Mouse (Mus musculus): Measurements from ENCODE around the gene Nsl1. TPM values are rescaled to one million over a fixed set of nuclear protein-coding genes. Genes with fewer than 3 reads are reported as not detected.
"Not testable (repeated sequence)": the region's sequence is repeated elsewhere in the genome, so short reads cannot be mapped to it uniquely, and the experiment has no call there.

The Nsl1 gene
- polyA plus RNA-seq (2015; fragmentation: Nextera tagmentation; extraction: Ambion mirVana) = 3.6 and 3.9 TPM in 2 replicates

DNA sequence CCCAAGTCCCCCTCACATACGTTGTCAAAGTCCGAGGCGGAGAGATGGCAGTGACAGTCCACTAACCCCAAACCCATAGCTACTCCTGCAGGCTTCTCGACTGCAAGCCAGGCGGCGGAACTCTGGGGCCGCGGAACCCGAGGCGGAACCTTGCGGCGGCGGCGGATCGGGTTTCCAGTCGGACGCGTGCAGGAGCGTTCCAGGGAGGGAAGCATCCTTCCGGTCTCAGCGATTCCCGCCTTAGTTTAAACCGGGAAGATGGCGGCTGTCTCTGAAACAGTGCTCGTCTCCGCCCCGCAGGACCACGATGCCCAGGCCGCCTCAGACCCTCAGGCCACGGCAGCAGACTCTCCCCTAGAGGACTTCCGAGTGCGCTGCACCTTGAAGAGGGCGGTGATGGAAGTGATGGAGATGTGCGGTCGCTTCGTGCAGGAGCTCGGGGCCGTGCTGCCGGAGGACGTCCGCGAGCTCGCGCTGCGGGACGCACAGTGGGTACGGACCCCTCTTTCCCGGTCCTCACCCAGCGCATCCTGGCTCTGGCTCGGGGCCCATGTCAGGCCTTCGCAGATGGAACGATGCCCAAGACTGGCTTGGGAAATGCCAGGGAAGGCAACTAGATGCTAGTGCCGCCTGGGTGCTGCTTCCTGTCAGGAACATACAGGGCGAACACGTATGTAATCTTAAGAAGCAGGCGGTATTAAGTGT lies at the start of gene Nsl1, which contains the start of gene Tatdn3:
TSS of gene Nsl1 (plus strand) at position 232 of the 705 bp plus-strand sequence.
TSS of gene Tatdn3 (minus strand) at position 152 of the 705 bp plus-strand sequence.
- H3K9me3 ChIP-seq (ENCODE audit: control insufficient read depth, low read length) = no peaks in the 10 kb centered on the region
- H3K27ac ChIP-seq (ENCODE audit: low read depth, low read length) = peak within 1 kb of the TSS; percentile 57
- peaks cover 11% of the 10 kb centered on the region for H3K4me1 ChIP-seq (ENCODE audit: control insufficient read depth, insufficient read depth, low read depth, low read length)
- ATAC-seq = peak; percentile 93
- no peaks in the 10 kb centered on the region for H3K27me3 ChIP-seq (replicated peaks; ENCODE audit: control insufficient read depth, insufficient read depth, low read length)
- WGBS = under 1% methylated on average over 56 of the region's 56 CpGs
- H3K4me3 ChIP-seq (ENCODE audit: low read length) = peak within 1 kb of the TSS; percentile 65
- peak within 1 kb of the TSS; percentile 74 for H3K9ac ChIP-seq (ENCODE audit: low read depth, low read length)
- H3K36me3 ChIP-seq (ENCODE audit: control insufficient read depth, insufficient read depth, low read length) = no peaks in the 10 kb centered on the region
- peak within 1 kb of the TSS; percentile 97 for H3K4me2 ChIP-seq (ENCODE audit: low read length)

DNA sequence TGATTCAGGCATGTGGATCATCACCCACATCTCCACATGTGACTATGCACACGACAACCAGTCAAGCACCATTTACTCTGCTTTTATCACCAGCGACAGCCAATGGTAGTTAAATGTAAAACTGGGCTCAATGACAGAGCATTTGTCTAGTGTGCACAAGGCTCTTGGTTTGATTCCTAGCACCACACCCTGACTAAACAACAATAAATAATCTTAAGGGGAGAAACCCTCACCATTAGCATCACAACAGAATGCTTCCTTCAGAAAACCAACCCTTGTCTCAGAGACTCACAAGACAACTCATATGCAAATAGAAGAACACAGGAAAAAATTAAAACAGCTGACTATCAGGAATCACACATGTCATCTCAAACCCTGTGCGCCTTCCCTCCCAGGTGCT lies 48.5 kb upstream of the Nsl1 start:
- Histone ChIP-seq H3K27me3 (replicated peaks; ENCODE audit: control insufficient read depth, insufficient read depth, low read length) (no peaks in the 10 kb centered on the region), H3K27ac (ENCODE audit: low read depth, low read length) (no peak overlapping the region), H3K4me2 (ENCODE audit: low read length) (no peak overlapping the region), H3K36me3 (ENCODE audit: control insufficient read depth, insufficient read depth, low read length) (peaks cover 30% of the 10 kb centered on the region), H3K4me3 (ENCODE audit: low read length) (no peak overlapping the region), H3K9me3 (ENCODE audit: control insufficient read depth, low read length) (no peaks in the 10 kb centered on the region), H3K4me1 (ENCODE audit: control insufficient read depth, insufficient read depth, low read depth, low read length) (no peaks in the 10 kb centered on the region), H3K9ac (ENCODE audit: low read depth, low read length) (no peak overlapping the region)
- no peak for ATAC-seq
- WGBS = 93% methylated on average over 3 of the region's 3 CpGs

DNA sequence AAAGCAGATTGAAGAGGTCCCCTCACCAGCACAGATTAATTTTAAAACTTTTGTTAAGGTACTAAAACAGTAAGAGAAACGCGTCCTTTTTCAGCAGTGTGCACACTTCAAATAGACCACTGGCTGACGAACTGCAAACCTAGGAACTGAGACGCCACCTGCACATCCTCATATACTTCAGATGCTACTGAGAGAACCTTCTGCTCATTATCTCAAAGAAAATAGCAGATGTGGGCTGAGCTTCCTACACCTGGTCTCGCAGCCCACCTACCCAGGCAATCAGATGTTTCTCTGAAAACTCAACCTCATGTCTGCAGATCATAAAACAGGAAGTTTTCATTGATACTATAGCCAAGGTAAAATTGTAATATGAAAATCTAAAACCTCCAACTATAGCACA lies 43.0 kb upstream of the Nsl1 start:
- no peak for ATAC-seq
- no peak overlapping the region for H3K4me2 ChIP-seq (ENCODE audit: low read length)
- H3K27me3 ChIP-seq (replicated peaks; ENCODE audit: control insufficient read depth, insufficient read depth, low read length) = no peaks in the 10 kb centered on the region
- no peak overlapping the region for H3K4me3 ChIP-seq (ENCODE audit: low read length)
- no peaks in the 10 kb centered on the region; the same call in 1 of the 2 replicates for H3K4me1 ChIP-seq (ENCODE audit: control insufficient read depth, insufficient read depth, low read depth, low read length)
- no peak overlapping the region for H3K27ac ChIP-seq (ENCODE audit: low read depth, low read length)
- no peaks in the 10 kb centered on the region for H3K9me3 ChIP-seq (ENCODE audit: control insufficient read depth, low read length)
- H3K36me3 ChIP-seq (ENCODE audit: control insufficient read depth, insufficient read depth, low read length) = 0 out of 2 replicates have a peak, but pooled peaks cover under 1% of the 10 kb centered on the region
- WGBS = 95% methylated on average over 5 of the region's 5 CpGs
- no peak overlapping the region for H3K9ac ChIP-seq (ENCODE audit: low read depth, low read length)

DNA sequence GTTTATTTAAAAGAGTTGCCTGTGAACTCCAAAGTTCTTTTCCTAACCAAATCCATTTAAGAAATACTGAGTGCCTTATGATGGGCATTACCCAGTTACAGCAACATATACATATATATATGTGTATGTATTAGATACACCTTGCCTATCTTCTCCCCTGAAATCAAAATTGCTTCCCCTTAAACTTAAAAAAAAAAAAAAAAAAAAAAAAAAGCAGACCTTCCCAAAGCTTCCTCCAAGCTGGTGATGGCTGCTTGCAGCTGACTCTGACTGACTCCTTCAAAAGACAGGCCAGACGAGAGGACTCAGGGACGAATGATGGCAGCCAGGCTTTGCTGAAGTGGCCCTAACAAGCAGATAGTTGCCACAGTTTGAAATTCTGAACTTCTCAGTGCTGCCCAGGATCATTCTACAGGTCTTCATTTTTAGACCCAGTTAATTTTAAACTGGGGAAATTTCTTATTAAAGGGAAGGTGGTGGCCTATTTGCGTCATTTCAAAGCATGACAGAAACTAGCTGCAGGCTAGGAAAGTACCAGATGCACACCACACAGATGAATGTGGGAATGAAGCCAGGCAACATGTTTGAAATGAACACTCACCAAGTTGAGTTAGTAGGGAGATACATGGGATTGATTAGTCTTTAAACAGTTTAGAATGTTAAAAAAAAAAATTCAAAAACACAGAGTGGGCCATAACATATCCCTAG lies 42.4 kb upstream of the Nsl1 start:
- Histone ChIP-seq H3K4me2 (ENCODE audit: low read length) (no peak overlapping the region), H3K9ac (ENCODE audit: low read depth, low read length) (no peak overlapping the region), H3K36me3 (ENCODE audit: control insufficient read depth, insufficient read depth, low read length) (no peaks in the 10 kb centered on the region), H3K4me1 (ENCODE audit: control insufficient read depth, insufficient read depth, low read depth, low read length) (no peaks in the 10 kb centered on the region; the same call in 1 of the 2 replicates), H3K27me3 (replicated peaks; ENCODE audit: control insufficient read depth, insufficient read depth, low read length) (no peaks in the 10 kb centered on the region), H3K27ac (ENCODE audit: low read depth, low read length) (no peak overlapping the region), H3K4me3 (ENCODE audit: low read length) (no peak overlapping the region), H3K9me3 (ENCODE audit: control insufficient read depth, low read length) (no peaks in the 10 kb centered on the region)
- WGBS = 77% methylated on average over 3 of the region's 3 CpGs
- ATAC-seq = no peak

GRCm38 (mm10) chr1:191021016-191021415 lies 41.8 kb upstream of the Nsl1 start:
- H3K9me3 ChIP-seq (ENCODE audit: control insufficient read depth, low read length) = no peaks in the 10 kb centered on the region
- H3K4me3 ChIP-seq (ENCODE audit: low read length) = no peak overlapping the region
- no peak for ATAC-seq
- 86% methylated on average over 7 of the region's 7 CpGs for WGBS
- no peak overlapping the region for H3K9ac ChIP-seq (ENCODE audit: low read depth, low read length)
- no peak overlapping the region for H3K4me2 ChIP-seq (ENCODE audit: low read length)
- H3K27ac ChIP-seq (ENCODE audit: low read depth, low read length) = no peak overlapping the region
- H3K4me1 ChIP-seq (ENCODE audit: control insufficient read depth, insufficient read depth, low read depth, low read length) = no peaks in the 10 kb centered on the region; the same call in 1 of the 2 replicates
- H3K27me3 ChIP-seq (replicated peaks; ENCODE audit: control insufficient read depth, insufficient read depth, low read length) = no peaks in the 10 kb centered on the region
- H3K36me3 ChIP-seq (ENCODE audit: control insufficient read depth, insufficient read depth, low read length) = no peaks in the 10 kb centered on the region

GRCm38 (mm10) chr1:191023140-191023539 lies 39.7 kb upstream of the Nsl1 start:
- Histone ChIP-seq H3K4me2 (ENCODE audit: low read length) (no peak overlapping the region), H3K4me3 (ENCODE audit: low read length) (no peak overlapping the region), H3K27me3 (replicated peaks; ENCODE audit: control insufficient read depth, insufficient read depth, low read length) (no peaks in the 10 kb centered on the region), H3K36me3 (ENCODE audit: control insufficient read depth, insufficient read depth, low read length) (no peaks in the 10 kb centered on the region), H3K9ac (ENCODE audit: low read depth, low read length) (no peak overlapping the region), H3K27ac (ENCODE audit: low read depth, low read length) (no peak overlapping the region), H3K4me1 (ENCODE audit: control insufficient read depth, insufficient read depth, low read depth, low read length) (peaks cover 3% of the 10 kb centered on the region; the same call in 1 of the 2 replicates), H3K9me3 (ENCODE audit: control insufficient read depth, low read length) (no peaks in the 10 kb centered on the region)
- no peak for ATAC-seq
- WGBS = 91% methylated on average over 2 of the region's 2 CpGs

DNA sequence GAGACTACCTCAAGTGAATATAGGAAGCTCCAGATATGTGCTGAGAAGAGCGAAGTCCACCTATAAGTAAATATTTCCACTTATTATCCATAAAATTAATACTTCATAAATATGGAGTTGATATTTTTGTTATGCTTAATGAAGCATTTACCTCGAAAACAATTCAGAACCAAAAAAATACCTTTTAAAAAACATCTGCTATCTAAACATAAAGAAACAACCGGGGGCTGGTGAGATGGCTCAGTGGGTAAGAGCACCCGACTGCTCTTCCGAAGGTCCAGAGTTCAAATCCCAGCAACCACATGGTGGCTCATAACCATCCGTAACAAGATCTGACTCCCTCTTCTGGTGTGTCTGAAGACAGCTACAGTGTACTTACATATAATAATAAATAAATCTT lies 39.0 kb upstream of the Nsl1 start:
- H3K4me2 ChIP-seq (ENCODE audit: low read length); H3K9me3 ChIP-seq (ENCODE audit: control insufficient read depth, low read length); H3K27me3 ChIP-seq (replicated peaks; ENCODE audit: control insufficient read depth, insufficient read depth, low read length); H3K27ac ChIP-seq (ENCODE audit: low read depth, low read length); H3K9ac ChIP-seq (ENCODE audit: low read depth, low read length); H3K4me3 ChIP-seq (ENCODE audit: low read length); ATAC-seq; H3K4me1 ChIP-seq (ENCODE audit: control insufficient read depth, insufficient read depth, low read depth, low read length); H3K36me3 ChIP-seq (ENCODE audit: control insufficient read depth, insufficient read depth, low read length): not testable (repeated sequence)
- WGBS = 92% methylated on average over 5 of the region's 6 CpGs

GRCm38 (mm10) chr1:191025016-191026012 lies 37.5 kb upstream of the Nsl1 start:
- peak overlapping the region; percentile 82 for H3K4me2 ChIP-seq (ENCODE audit: low read length)
- peaks cover 3% of the 10 kb centered on the region; the same call in 1 of the 2 replicates for H3K4me1 ChIP-seq (ENCODE audit: control insufficient read depth, insufficient read depth, low read depth, low read length)
- 1% methylated on average over 60 of the region's 69 CpGs for WGBS
- ATAC-seq = peak; percentile 69
- H3K27ac ChIP-seq (ENCODE audit: low read depth, low read length) = peak overlapping the region; percentile 86
- no peaks in the 10 kb centered on the region for H3K27me3 ChIP-seq (replicated peaks; ENCODE audit: control insufficient read depth, insufficient read depth, low read length)
- H3K4me3 ChIP-seq (ENCODE audit: low read length) = peak overlapping the region; percentile 61
- H3K36me3 ChIP-seq (ENCODE audit: control insufficient read depth, insufficient read depth, low read length) = no peaks in the 10 kb centered on the region
- H3K9me3 ChIP-seq (ENCODE audit: control insufficient read depth, low read length) = no peaks in the 10 kb centered on the region
- peak overlapping the region; percentile 72 for H3K9ac ChIP-seq (ENCODE audit: low read depth, low read length)

Data from hindbrain, embryonic 16.5 days (tissue).